Mouse (Mus musculus) forebrain, embryonic 12.5 days (tissue): ENCODE data around the gene Inf2. TPM values are rescaled to one million over a fixed set of nuclear protein-coding genes. Genes with fewer than 3 reads are reported as not detected.
A peak's percentile ranks its signal among the peaks of the same experiment; 100 is the strongest.

ENCODE experiments used
- ATAC-seq: fragments of 200-750 bp; cut with Nextera tagmentation; 2 replicates; pipeline ENCODE4 v1.8.0; 2017; ENCODE audit warnings: moderate TSS enrichment; ENCODE audit not compliant: low FRiP score
- H3K27ac ChIP-seq: fragments of 300-500 bp; sonication (generic); 2 replicates; pipeline ENCODE4 v1.5.1; 2016; ENCODE audit warnings: mild to moderate bottlenecking
- H3K27me3 ChIP-seq: fragments of 300-500 bp; sonication (generic); 2 replicates; pipeline ENCODE4 v1.6.1; 2016; ENCODE audit warnings: mild to moderate bottlenecking
- H3K36me3 ChIP-seq: fragments of 300-500 bp; sonication (generic); replicated peaks from 2 replicates; pipeline ENCODE4 v1.6.1; 2016; ENCODE audit warnings: mild to moderate bottlenecking
- H3K4me1 ChIP-seq: fragments of 300-500 bp; sonication (generic); 2 replicates; pipeline ENCODE4 v1.6.1; 2016
- H3K4me2 ChIP-seq: fragments of 300-500 bp; sonication (generic); 2 replicates; pipeline ENCODE4 v1.6.1; 2016; ENCODE audit warnings: mild to moderate bottlenecking, moderate library complexity
- H3K4me3 ChIP-seq: fragments of 300-500 bp; sonication (generic); replicated peaks from 2 replicates; pipeline ENCODE4 v1.5.1; 2016; ENCODE audit warnings: mild to moderate bottlenecking
- H3K9ac ChIP-seq: fragments of 300-500 bp; sonication (generic); 2 replicates; pipeline ENCODE4 v1.6.1; 2016; ENCODE audit warnings: mild to moderate bottlenecking
- H3K9me3 ChIP-seq: fragments of 300-500 bp; sonication (generic); 2 replicates; pipeline ENCODE4 v1.6.1; 2016
- WGBS: fragments of 180-500 bp; shearing (Covaris S2); methylation state at CpG from one replicate; pipeline ENCODE4 v1.1.7; 2016; 5-methylcytosine and 5-hydroxymethylcytosine counted together
- polyA plus RNA-seq: library from polyadenylated mRNA; unstranded; fragments of >200 nt; fragmentation: Nextera tagmentation; extraction: Ambion mirVana; gene quantifications from 2 replicates; pipeline ENCODE4 v1.2.1, GENCODE M21; 2016

The Inf2 gene
- polyA plus RNA-seq, 1 experiment from 2014 or later: 1.3 TPM

- Histone ChIP-seq H3K27ac (no peak overlapping the region), H3K9ac (no peak overlapping the region), H3K4me3 (no peak overlapping the region), H3K4me2 (no peak overlapping the region), H3K4me1 (peaks cover 40% of the 10 kb centered on the region), H3K9me3 (no peaks in the 10 kb centered on the region), H3K27me3 (peaks cover 52% of the 10 kb centered on the region), H3K36me3 (no peaks in the 10 kb centered on the region)
- WGBS: 82% methylated on average over 8 of the region's 8 CpGs
- ATAC-seq: no peak
Measured at GRCm38 (mm10) chr12:112590566-112591239, 2.1 kb downstream of the Inf2 start.

- Histone ChIP-seq H3K4me3 (no peak overlapping the region), H3K27ac (no peak overlapping the region), H3K9ac (no peak overlapping the region), H3K27me3 (peaks cover 51% of the 10 kb centered on the region), H3K4me1 (peaks cover 40% of the 10 kb centered on the region), H3K36me3 (no peaks in the 10 kb centered on the region), H3K9me3 (no peaks in the 10 kb centered on the region), H3K4me2 (no peak overlapping the region)
- WGBS: 88% methylated on average over 5 of the region's 5 CpGs
- no peak for ATAC-seq
Measured at GRCm38 (mm10) chr12:112591240-112591639, 2.7 kb downstream of the Inf2 start.

- H3K9ac ChIP-seq: no peak overlapping the region
- no peak for ATAC-seq
- H3K4me2 ChIP-seq: no peak overlapping the region
- H3K4me3 ChIP-seq: no peak overlapping the region
- peaks cover 46% of the 10 kb centered on the region for H3K27me3 ChIP-seq
- no peaks in the 10 kb centered on the region for H3K9me3 ChIP-seq
- H3K36me3 ChIP-seq: no peaks in the 10 kb centered on the region
- 82% methylated on average over 3 of the region's 3 CpGs for WGBS
- peaks cover 40% of the 10 kb centered on the region for H3K4me1 ChIP-seq
- no peak overlapping the region for H3K27ac ChIP-seq
Measured at GRCm38 (mm10) chr12:112591730-112592129, 3.1 kb downstream of the Inf2 start.

GRCm38 (mm10) chr12:112592985-112593734 lies 4.6 kb downstream of the Inf2 start:
- H3K36me3 ChIP-seq: no peaks in the 10 kb centered on the region
- H3K27ac ChIP-seq: no peak overlapping the region
- 75% methylated on average over 21 of the region's 21 CpGs for WGBS
- no peak overlapping the region for H3K4me3 ChIP-seq
- no peaks in the 10 kb centered on the region for H3K9me3 ChIP-seq
- H3K27me3 ChIP-seq: peaks cover 32% of the 10 kb centered on the region
- ATAC-seq: no peak
- peaks cover 36% of the 10 kb centered on the region for H3K4me1 ChIP-seq
- no peak overlapping the region for H3K4me2 ChIP-seq
- no peak overlapping the region for H3K9ac ChIP-seq

GRCm38 (mm10) chr12:112593951-112594915 lies 5.6 kb downstream of the Inf2 start:
- ATAC-seq: no peak
- peaks cover 26% of the 10 kb centered on the region for H3K4me1 ChIP-seq
- peak overlapping the region; percentile 38; the same call in 1 of the 2 replicates for H3K27ac ChIP-seq
- WGBS: 75% methylated on average over 16 of the region's 16 CpGs
- no peak overlapping the region for H3K9ac ChIP-seq
- H3K4me2 ChIP-seq: no peak overlapping the region
- peaks cover 21% of the 10 kb centered on the region for H3K27me3 ChIP-seq
- no peaks in the 10 kb centered on the region for H3K9me3 ChIP-seq
- H3K4me3 ChIP-seq: no peak overlapping the region
- no peaks in the 10 kb centered on the region for H3K36me3 ChIP-seq

- H3K4me3 ChIP-seq: no peak overlapping the region
- no peak overlapping the region for H3K9ac ChIP-seq
- H3K9me3 ChIP-seq: no peaks in the 10 kb centered on the region
- H3K4me1 ChIP-seq: peaks cover 24% of the 10 kb centered on the region
- H3K4me2 ChIP-seq: no peak overlapping the region
- H3K27me3 ChIP-seq: peaks cover 14% of the 10 kb centered on the region
- no peak for ATAC-seq
- peak overlapping the region; percentile 19; the same call in 1 of the 2 replicates for H3K27ac ChIP-seq
- 46% methylated on average over 4 of the region's 4 CpGs for WGBS
- H3K36me3 ChIP-seq: no peaks in the 10 kb centered on the region
Measured at GRCm38 (mm10) chr12:112594989-112595388, 6.4 kb downstream of the Inf2 start.

GRCm38 (mm10) chr12:112595626-112596025 lies 7.0 kb downstream of the Inf2 start:
- H3K27ac ChIP-seq: 0 out of 2 replicates have a peak overlapping the region, but pooled peaks have one; percentile 19
- no peak overlapping the region for H3K9ac ChIP-seq
- no peaks in the 10 kb centered on the region for H3K36me3 ChIP-seq
- H3K27me3 ChIP-seq: peaks cover 7% of the 10 kb centered on the region
- WGBS: 64% methylated on average over 4 of the region's 4 CpGs
- H3K4me1 ChIP-seq: peaks cover 24% of the 10 kb centered on the region
- no peak overlapping the region for H3K4me3 ChIP-seq
- no peaks in the 10 kb centered on the region for H3K9me3 ChIP-seq
- no peak for ATAC-seq
- H3K4me2 ChIP-seq: no peak overlapping the region

GRCm38 (mm10) chr12:112596454-112596853 lies 7.9 kb downstream of the Inf2 start:
- Histone ChIP-seq H3K4me1 (peaks cover 24% of the 10 kb centered on the region), H3K36me3 (no peaks in the 10 kb centered on the region), H3K27ac (no peak overlapping the region), H3K9ac (no peak overlapping the region), H3K4me2 (no peak overlapping the region), H3K27me3 (no peaks in the 10 kb centered on the region; the same call in 1 of the 2 replicates), H3K9me3 (no peaks in the 10 kb centered on the region), H3K4me3 (no peak overlapping the region)
- 74% methylated on average over 9 of the region's 9 CpGs for WGBS
- no peak for ATAC-seq

- no peak overlapping the region for H3K27ac ChIP-seq
- H3K9me3 ChIP-seq: no peaks in the 10 kb centered on the region
- no peak overlapping the region for H3K4me3 ChIP-seq
- no peak overlapping the region for H3K9ac ChIP-seq
- H3K4me2 ChIP-seq: no peak overlapping the region
- H3K36me3 ChIP-seq: no peaks in the 10 kb centered on the region
- no peak for ATAC-seq
- no peaks in the 10 kb centered on the region; the same call in 1 of the 2 replicates for H3K27me3 ChIP-seq
- 74% methylated on average over 14 of the region's 14 CpGs for WGBS
- peaks cover 24% of the 10 kb centered on the region for H3K4me1 ChIP-seq
Measured at GRCm38 (mm10) chr12:112596891-112597500, 8.4 kb downstream of the Inf2 start.

- Histone ChIP-seq H3K4me3 (no peak overlapping the region), H3K27me3 (no peaks in the 10 kb centered on the region; the same call in 1 of the 2 replicates), H3K36me3 (no peaks in the 10 kb centered on the region), H3K9ac (no peak overlapping the region), H3K4me2 (no peak overlapping the region), H3K27ac (no peak overlapping the region), H3K9me3 (no peaks in the 10 kb centered on the region), H3K4me1 (peaks cover 24% of the 10 kb centered on the region)
- no peak for ATAC-seq
- 81% methylated on average over 8 of the region's 8 CpGs for WGBS
Measured at GRCm38 (mm10) chr12:112597618-112598017, 9.0 kb downstream of the Inf2 start.

- Histone ChIP-seq H3K4me1 (peaks cover 9% of the 10 kb centered on the region; the same call in 1 of the 2 replicates), H3K27me3 (no peaks in the 10 kb centered on the region; the same call in 1 of the 2 replicates), H3K36me3 (no peaks in the 10 kb centered on the region), H3K4me2 (no peak overlapping the region), H3K27ac (no peak overlapping the region), H3K9me3 (no peaks in the 10 kb centered on the region), H3K4me3 (no peak overlapping the region), H3K9ac (no peak overlapping the region)
- WGBS: 51% methylated on average over 4 of the region's 4 CpGs
- no peak for ATAC-seq
Measured at GRCm38 (mm10) chr12:112599198-112599597, 10.6 kb downstream of the Inf2 start.
